Mouse (Mus musculus) kidney, embryonic 15.5 days (tissue): ENCODE measurements around the gene Papola. TPM values are rescaled to one million over a fixed set of nuclear protein-coding genes. Genes with fewer than 3 reads are reported as not detected.
A peak's percentile ranks its signal among the peaks of the same experiment; 100 is the strongest.

Experiments used
- ATAC-seq: fragments of 200-750 bp; cut with Nextera tagmentation; replicated peaks from 2 replicates; pipeline ENCODE4 v1.8.0; 2017; ENCODE audit warnings: moderate TSS enrichment; ENCODE audit not compliant: low FRiP score
- H3K27ac ChIP-seq: fragments of 300-500 bp; sonication (generic); 2 replicates; pipeline ENCODE4 v1.5.1; 2015; ENCODE audit warnings: mild to moderate bottlenecking, inconsistent platforms
- H3K27me3 ChIP-seq: fragments of 300-500 bp; sonication (generic); 2 replicates; pipeline ENCODE4 v1.6.1; 2015; ENCODE audit warnings: inconsistent platforms
- H3K36me3 ChIP-seq: fragments of 300-500 bp; sonication (generic); 2 replicates; pipeline ENCODE4 v1.6.1; 2015; ENCODE audit warnings: inconsistent platforms
- H3K4me1 ChIP-seq: fragments of 300-500 bp; sonication (generic); 2 replicates; pipeline ENCODE4 v1.6.1; 2015; ENCODE audit warnings: inconsistent platforms
- H3K4me2 ChIP-seq: fragments of 300-500 bp; sonication (generic); 2 replicates; pipeline ENCODE4 v1.6.1; 2015; ENCODE audit warnings: moderate library complexity, mild to moderate bottlenecking, inconsistent platforms
- H3K4me3 ChIP-seq: fragments of 300-500 bp; sonication (generic); replicated peaks from 2 replicates; pipeline ENCODE4 v1.5.1; 2015; ENCODE audit warnings: mild to moderate bottlenecking, inconsistent platforms
- H3K9ac ChIP-seq: fragments of 300-500 bp; sonication (generic); 2 replicates; pipeline ENCODE4 v1.6.1; 2015; ENCODE audit warnings: mild to moderate bottlenecking, inconsistent platforms
- H3K9me3 ChIP-seq: fragments of 300-500 bp; sonication (generic); replicated peaks from 2 replicates; pipeline ENCODE4 v1.6.1; 2016; ENCODE audit warnings: inconsistent platforms
- WGBS: fragments of 180-500 bp; shearing (Covaris S2); methylation state at CpG from one replicate; pipeline ENCODE4 v1.1.7; 2015; ENCODE audit warnings: mixed read lengths; 5-methylcytosine and 5-hydroxymethylcytosine counted together
- polyA plus RNA-seq: library from polyadenylated mRNA; unstranded; fragments of >200 nt; fragmentation: Nextera tagmentation; extraction: Ambion mirVana; gene quantifications from 2 replicates; pipeline ENCODE4 v1.2.1, GENCODE M21; 2015

The Papola gene
- polyA plus RNA-seq, 1 experiment from 2014 or later: 209 TPM

GRCm38 (mm10) chr12:105761629-105762028 lies 22.9 kb upstream of the Papola start:
- Histone ChIP-seq H3K9me3 (no peaks in the 10 kb centered on the region), H3K27me3 (no peaks in the 10 kb centered on the region), H3K4me3 (no peak overlapping the region), H3K36me3 (no peaks in the 10 kb centered on the region), H3K27ac (no peak overlapping the region), H3K4me1 (peaks cover 26% of the 10 kb centered on the region), H3K4me2 (no peak overlapping the region), H3K9ac (no peak overlapping the region)
- 58% methylated on average over 3 of the region's 3 CpGs for WGBS
- no peak for ATAC-seq

DNA sequence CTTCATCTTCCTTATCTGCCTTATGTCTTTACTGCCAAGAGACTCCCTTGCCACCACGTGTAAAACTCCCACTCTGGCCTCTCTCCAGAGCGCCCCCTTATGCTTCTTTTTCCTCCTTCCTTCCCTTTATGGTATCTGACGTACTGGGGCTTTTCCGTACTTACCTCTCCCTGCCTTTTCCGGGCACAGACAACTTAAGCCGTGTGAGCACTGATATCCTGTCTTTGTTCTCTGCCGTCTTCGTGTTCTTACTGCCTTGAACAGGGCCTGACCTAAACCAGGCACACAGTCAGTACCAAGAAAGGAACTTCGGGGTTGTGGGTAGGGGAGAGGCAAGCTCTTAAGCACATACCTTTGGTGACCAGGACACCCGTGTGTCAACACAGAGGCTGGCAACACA lies 14.8 kb upstream of the Papola start:
- 72% methylated on average over 10 of the region's 10 CpGs for WGBS
- Histone ChIP-seq H3K4me1 (peaks cover 7% of the 10 kb centered on the region; the same call in 1 of the 2 replicates), H3K36me3 (no peaks in the 10 kb centered on the region), H3K27me3 (no peaks in the 10 kb centered on the region), H3K4me2 (no peak overlapping the region), H3K27ac (no peak overlapping the region), H3K9me3 (no peaks in the 10 kb centered on the region; the same call in 1 of the 2 replicates), H3K4me3 (no peak overlapping the region), H3K9ac (no peak overlapping the region)
- ATAC-seq: no peak

GRCm38 (mm10) chr12:105774871-105775270 lies 9.6 kb upstream of the Papola start:
- Histone ChIP-seq H3K9me3 (no peaks in the 10 kb centered on the region; the same call in 1 of the 2 replicates), H3K27me3 (no peaks in the 10 kb centered on the region), H3K27ac (0 out of 2 replicates have a peak overlapping the region, but pooled peaks have one; percentile 7), H3K4me1 (no peaks in the 10 kb centered on the region), H3K36me3 (no peaks in the 10 kb centered on the region), H3K4me3 (no peak overlapping the region), H3K9ac (no peak overlapping the region), H3K4me2 (no peak overlapping the region)
- ATAC-seq: no peak
- WGBS: 61% methylated on average over 7 of the region's 7 CpGs

GRCm38 (mm10) chr12:105777651-105778050 lies 6.8 kb upstream of the Papola start:
- no peak for ATAC-seq
- Histone ChIP-seq H3K4me1 (no peaks in the 10 kb centered on the region), H3K9me3 (no peaks in the 10 kb centered on the region; the same call in 1 of the 2 replicates), H3K36me3 (no peaks in the 10 kb centered on the region), H3K9ac (no peak overlapping the region), H3K4me3 (no peak overlapping the region), H3K27me3 (no peaks in the 10 kb centered on the region), H3K4me2 (no peak overlapping the region), H3K27ac (no peak overlapping the region)
- 82% methylated on average over 4 of the region's 4 CpGs for WGBS

- Histone ChIP-seq H3K9ac (peak overlapping the region; percentile 89), H3K27ac (peak overlapping the region; percentile 97), H3K4me2 (peak overlapping the region; percentile 82), H3K27me3 (no peaks in the 10 kb centered on the region), H3K9me3 (no peaks in the 10 kb centered on the region), H3K36me3 (peaks cover 13% of the 10 kb centered on the region; the same call in 1 of the 2 replicates), H3K4me3 (peak overlapping the region; percentile 90), H3K4me1 (peaks cover 25% of the 10 kb centered on the region)
- peak; percentile 83 for ATAC-seq
- under 1% methylated on average over 53 of the region's 53 CpGs for WGBS
Measured at GRCm38 (mm10) chr12:105785000-105785774, 693 bp downstream of the Papola start.

- no peaks in the 10 kb centered on the region for H3K27me3 ChIP-seq
- no peak overlapping the region for H3K27ac ChIP-seq
- peak overlapping the region; percentile 89 for H3K9ac ChIP-seq
- no peak for ATAC-seq
- H3K4me1 ChIP-seq: peaks cover 25% of the 10 kb centered on the region
- H3K9me3 ChIP-seq: no peaks in the 10 kb centered on the region
- H3K36me3 ChIP-seq: peaks cover 15% of the 10 kb centered on the region; the same call in 1 of the 2 replicates
- H3K4me3 ChIP-seq: peak overlapping the region; percentile 90
- WGBS: 79% methylated on average over 1 of the region's 1 CpGs
- H3K4me2 ChIP-seq: peak overlapping the region; percentile 82
Measured at GRCm38 (mm10) chr12:105786113-105786512, 1.6 kb downstream of the Papola start.

GRCm38 (mm10) chr12:105787626-105788025 lies 3.1 kb downstream of the Papola start:
- Histone ChIP-seq H3K27me3 (no peaks in the 10 kb centered on the region), H3K4me2 (no peak overlapping the region), H3K36me3 (peaks cover 15% of the 10 kb centered on the region; the same call in 1 of the 2 replicates), H3K9ac (no peak overlapping the region), H3K9me3 (no peaks in the 10 kb centered on the region), H3K4me3 (no peak overlapping the region), H3K27ac (no peak overlapping the region), H3K4me1 (peaks cover 25% of the 10 kb centered on the region)
- 94% methylated on average over 2 of the region's 2 CpGs for whole genome bisulfite sequencing
- ATAC-seq: no peak

- ATAC-seq: no peak
- WGBS: 89% methylated on average over 6 of the region's 6 CpGs
- H3K9me3 ChIP-seq: no peaks in the 10 kb centered on the region
- peaks cover 18% of the 10 kb centered on the region; the same call in 1 of the 2 replicates for H3K36me3 ChIP-seq
- H3K27ac ChIP-seq: no peak overlapping the region
- H3K4me1 ChIP-seq: peaks cover 21% of the 10 kb centered on the region
- H3K4me2 ChIP-seq: no peak overlapping the region
- H3K4me3 ChIP-seq: no peak overlapping the region
- no peak overlapping the region for H3K9ac ChIP-seq
- H3K27me3 ChIP-seq: no peaks in the 10 kb centered on the region
Measured at GRCm38 (mm10) chr12:105789885-105790284, 5.4 kb downstream of the Papola start.

DNA sequence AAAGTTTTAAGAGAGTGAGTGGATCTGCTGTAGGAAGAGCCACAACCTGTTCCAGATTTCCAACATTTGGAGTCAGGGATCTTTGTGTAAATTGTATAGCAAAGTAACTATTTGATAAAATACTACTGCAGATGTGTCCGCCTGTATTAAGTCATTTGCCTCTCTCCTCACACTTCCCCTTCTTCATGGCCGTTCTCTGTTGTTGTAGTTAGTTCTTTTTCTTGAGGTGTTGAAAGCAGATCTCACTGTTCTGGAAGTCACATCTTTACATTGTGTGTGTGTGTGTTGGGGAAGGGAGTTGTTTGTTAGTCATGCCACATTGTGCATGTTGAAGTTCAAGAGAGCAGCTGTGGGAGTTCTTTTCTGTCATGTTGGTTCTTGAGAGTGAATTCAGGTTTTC lies 10.4 kb downstream of the Papola start:
- H3K9me3 ChIP-seq: no peaks in the 10 kb centered on the region
- H3K4me3 ChIP-seq: no peak overlapping the region
- 94% methylated on average over 2 of the region's 2 CpGs for WGBS
- no peaks in the 10 kb centered on the region for H3K27me3 ChIP-seq
- H3K4me1 ChIP-seq: 0 out of 2 replicates have a peak, but pooled peaks cover under 1% of the 10 kb centered on the region
- no peak overlapping the region for H3K9ac ChIP-seq
- no peak overlapping the region for H3K27ac ChIP-seq
- H3K4me2 ChIP-seq: no peak overlapping the region
- peaks cover 19% of the 10 kb centered on the region for H3K36me3 ChIP-seq
- ATAC-seq: no peak

- no peaks in the 10 kb centered on the region for H3K4me1 ChIP-seq
- H3K27me3 ChIP-seq: no peaks in the 10 kb centered on the region
- H3K4me3 ChIP-seq: no peak overlapping the region
- no peaks in the 10 kb centered on the region for H3K9me3 ChIP-seq
- no peak overlapping the region for H3K27ac ChIP-seq
- H3K4me2 ChIP-seq: no peak overlapping the region
- H3K9ac ChIP-seq: no peak overlapping the region
- peaks cover 37% of the 10 kb centered on the region for H3K36me3 ChIP-seq
- no peak for ATAC-seq
Measured at GRCm38 (mm10) chr12:105798001-105798400, 13.5 kb downstream of the Papola start.

DNA sequence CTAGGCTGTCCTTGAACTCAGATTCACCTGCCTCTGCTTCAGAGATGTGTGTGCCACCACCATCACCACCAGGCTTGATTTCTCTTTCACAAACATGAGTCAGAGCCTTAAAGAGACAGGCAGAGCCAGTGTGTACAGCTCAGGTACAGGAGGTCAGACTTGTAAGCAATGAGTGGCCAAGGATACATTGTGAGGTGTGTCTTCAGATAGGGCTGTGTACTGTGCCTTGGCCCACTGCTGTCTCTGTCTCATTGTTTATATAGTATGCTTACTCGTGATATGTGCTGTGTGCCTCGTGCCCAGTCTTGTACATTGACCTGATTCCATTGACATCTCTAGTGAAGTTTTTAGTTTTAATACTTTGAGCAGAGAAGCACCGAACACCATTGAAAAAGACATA lies 21.3 kb downstream of the Papola start:
- Histone ChIP-seq H3K27me3 (no peaks in the 10 kb centered on the region), H3K4me2 (no peak overlapping the region), H3K4me3 (no peak overlapping the region), H3K9ac (no peak overlapping the region), H3K4me1 (no peaks in the 10 kb centered on the region), H3K27ac (no peak overlapping the region), H3K36me3 (peaks cover 83% of the 10 kb centered on the region), H3K9me3 (no peaks in the 10 kb centered on the region)
- no peak for ATAC-seq
- 95% methylated on average over 3 of the region's 3 CpGs for WGBS

- Histone ChIP-seq H3K27ac (no peak overlapping the region), H3K4me3 (no peak overlapping the region), H3K4me1 (no peaks in the 10 kb centered on the region), H3K36me3 (peaks cover 83% of the 10 kb centered on the region), H3K4me2 (no peak overlapping the region), H3K27me3 (no peaks in the 10 kb centered on the region), H3K9me3 (no peaks in the 10 kb centered on the region), H3K9ac (no peak overlapping the region)
- no peak for ATAC-seq
- WGBS: 93% methylated on average over 3 of the region's 3 CpGs
Measured at GRCm38 (mm10) chr12:105806205-105806604, 21.7 kb downstream of the Papola start.
